Mouse (Mus musculus) small intestine, adult 2 months (tissue): ENCODE measurements around the gene Mcl1.

ENCODE experiments used
- CTCF ChIP-seq: fragments of 200-500 bp; IDR thresholded peaks from 2 replicates; pipeline ENCODE4 v1.5.1; 2012; ENCODE audit warnings: low read depth, mild to moderate bottlenecking, control low read depth, inconsistent platforms, low read length, moderate library complexity, mixed read lengths; ENCODE audit not compliant: insufficient replicate concordance, insufficient read length; ENCODE audit errors: extremely low read depth
- POLR2A ChIP-seq: fragments of 200-500 bp; IDR thresholded peaks from 2 replicates; pipeline ENCODE4 v1.6.1; 2012; ENCODE audit warnings: low read depth, mild to moderate bottlenecking, control low read depth, inconsistent platforms, low read length, moderate library complexity

GRCm38 (mm10) chr3:95696360-95696759 is 37.8 kb downstream of the Mcl1 start:
- TF ChIP-seq CTCF (no peak), POLR2A (no peak)
